Mouse (Mus musculus) erythroblast, embryonic 14.5 days (primary cell): ENCODE results near the gene Parl. TPM values are rescaled to one million over a fixed set of nuclear protein-coding genes. Genes with fewer than 3 reads are reported as not detected.
A peak's percentile ranks its signal among the peaks of the same experiment; 100 is the strongest.

Experiments
- H3K27me3 ChIP-seq: 2 replicates; pipeline ENCODE4 v1.6.1; 2012; ENCODE audit warnings: inconsistent platforms; ENCODE audit not compliant: control insufficient read depth
- H3K36me3 ChIP-seq: 2 replicates; pipeline ENCODE4 v1.6.1; 2012; ENCODE audit warnings: mild to moderate bottlenecking, inconsistent platforms; ENCODE audit not compliant: control insufficient read depth
- H3K4me1 ChIP-seq: 2 replicates; pipeline ENCODE4 v1.6.1; 2012; ENCODE audit warnings: inconsistent platforms; ENCODE audit not compliant: control insufficient read depth
- H3K4me3 ChIP-seq: replicated peaks from 2 replicates; pipeline ENCODE3; 2012; ENCODE audit warnings: moderate library complexity, mild to moderate bottlenecking, inconsistent platforms
- H3K9me3 ChIP-seq: 2 replicates; pipeline ENCODE4 v1.6.1; 2012; ENCODE audit warnings: low read length, inconsistent platforms, mixed read lengths; ENCODE audit not compliant: control insufficient read depth
- GATA1 ChIP-seq: IDR thresholded peaks from 2 replicates; pipeline ENCODE4 v1.6.1; 2012; ENCODE audit warnings: low read length, inconsistent platforms, mixed read lengths
- TAL1 ChIP-seq: IDR thresholded peaks from 3 replicates; pipeline ENCODE4 v1.6.1; 2012; ENCODE audit warnings: low read length, inconsistent platforms, mixed read lengths
- polyA plus RNA-seq: library from polyadenylated mRNA; stranded (reverse); fragments of >175 nt; gene quantifications from 2 replicates; pipeline ENCODE4 v1.2.3, GENCODE M21; 2012

Gene Parl
- polyA plus RNA-seq = 8.2 and 12.1 TPM in 2 replicates

GRCm38 (mm10) chr16:20301770-20302649 is at the start of gene Parl:
Gene Parl (minus strand): TSS chr16:20302387.
- peak within 1 kb of the TSS; percentile 97 for H3K4me3 ChIP-seq
- no peaks in the 10 kb centered on the region for H3K27me3 ChIP-seq
- peaks cover 11% of the 10 kb centered on the region for H3K36me3 ChIP-seq
- H3K9me3 ChIP-seq = no peaks in the 10 kb centered on the region
- H3K4me1 ChIP-seq = peaks cover 28% of the 10 kb centered on the region
- TF ChIP-seq GATA1 (no peak), TAL1 (0 out of 3 replicates have a peak, but pooled peaks have one; percentile 29)

GRCm38 (mm10) chr16:20345464-20345863 is 43.3 kb upstream of the Parl start:
- H3K9me3 ChIP-seq = no peaks in the 10 kb centered on the region
- H3K4me1 ChIP-seq = no peaks in the 10 kb centered on the region
- no peak overlapping the region for H3K4me3 ChIP-seq
- peaks cover 57% of the 10 kb centered on the region for H3K36me3 ChIP-seq
- TF ChIP-seq TAL1 = no peak
- H3K27me3 ChIP-seq = no peaks in the 10 kb centered on the region

- H3K4me1 ChIP-seq = no peaks in the 10 kb centered on the region
- TF ChIP-seq GATA1 (no peak), TAL1 (no peak)
- H3K9me3 ChIP-seq = no peaks in the 10 kb centered on the region
- no peak overlapping the region for H3K4me3 ChIP-seq
- H3K36me3 ChIP-seq = peaks cover 66% of the 10 kb centered on the region
- H3K27me3 ChIP-seq = no peaks in the 10 kb centered on the region
Measured at GRCm38 (mm10) chr16:20338616-20339015, 36.4 kb upstream of the Parl start.

- peaks cover 75% of the 10 kb centered on the region for H3K36me3 ChIP-seq
- H3K4me1 ChIP-seq = no peaks in the 10 kb centered on the region
- no peaks in the 10 kb centered on the region for H3K27me3 ChIP-seq
- TF ChIP-seq TAL1 (no peak), GATA1 (no peak)
- H3K9me3 ChIP-seq = no peaks in the 10 kb centered on the region
- no peak overlapping the region for H3K4me3 ChIP-seq
Measured at GRCm38 (mm10) chr16:20334918-20335317, 32.7 kb upstream of the Parl start.

GRCm38 (mm10) chr16:20328306-20328705 is 26.1 kb upstream of the Parl start:
- Histone ChIP-seq H3K9me3 (no peaks in the 10 kb centered on the region), H3K4me3 (no peak overlapping the region), H3K4me1 (no peaks in the 10 kb centered on the region), H3K27me3 (no peaks in the 10 kb centered on the region), H3K36me3 (peaks cover 29% of the 10 kb centered on the region)
- no peak for TF ChIP-seq TAL1

GRCm38 (mm10) chr16:20325286-20325685 is 23.1 kb upstream of the Parl start, which contains the start of gene Cyp2ab1:
Gene Cyp2ab1 (minus strand): TSS chr16:20325404.
- Histone ChIP-seq H3K36me3 (peaks cover 7% of the 10 kb centered on the region), H3K4me3 (no peak within 1 kb of the TSS), H3K9me3 (no peaks in the 10 kb centered on the region), H3K4me1 (no peaks in the 10 kb centered on the region), H3K27me3 (no peaks in the 10 kb centered on the region)
- no peak for TF ChIP-seq TAL1
- TF ChIP-seq GATA1 = no peak

- Histone ChIP-seq H3K27me3 (no peaks in the 10 kb centered on the region), H3K4me1 (no peaks in the 10 kb centered on the region), H3K9me3 (no peaks in the 10 kb centered on the region), H3K36me3 (no peaks in the 10 kb centered on the region; the same call in 1 of the 2 replicates), H3K4me3 (no peak overlapping the region)
- no peak for TF ChIP-seq GATA1
- TF ChIP-seq TAL1 = no peak
Measured at GRCm38 (mm10) chr16:20323907-20324306, 21.7 kb upstream of the Parl start.

GRCm38 (mm10) chr16:20322274-20322673 is 20.1 kb upstream of the Parl start:
- no peak for TF ChIP-seq TAL1
- Histone ChIP-seq H3K27me3 (no peaks in the 10 kb centered on the region), H3K9me3 (no peaks in the 10 kb centered on the region), H3K36me3 (no peaks in the 10 kb centered on the region), H3K4me3 (no peak overlapping the region), H3K4me1 (no peaks in the 10 kb centered on the region)

GRCm38 (mm10) chr16:20316770-20317169 is 14.6 kb upstream of the Parl start:
- no peak overlapping the region for H3K4me3 ChIP-seq
- H3K36me3 ChIP-seq = no peaks in the 10 kb centered on the region
- TF ChIP-seq GATA1 = no peak
- H3K9me3 ChIP-seq = no peaks in the 10 kb centered on the region
- H3K27me3 ChIP-seq = no peaks in the 10 kb centered on the region
- H3K4me1 ChIP-seq = no peaks in the 10 kb centered on the region; the same call in 1 of the 2 replicates
